Mouse (Mus musculus): ENCODE measurements at regions not wholly inside any gene's neighbourhood (a gene's known extent, or its start where the extent isn't known, plus 50 kb on each side); places are given as distances from the start of the nearest gene placed in this dataset.

DNA sequence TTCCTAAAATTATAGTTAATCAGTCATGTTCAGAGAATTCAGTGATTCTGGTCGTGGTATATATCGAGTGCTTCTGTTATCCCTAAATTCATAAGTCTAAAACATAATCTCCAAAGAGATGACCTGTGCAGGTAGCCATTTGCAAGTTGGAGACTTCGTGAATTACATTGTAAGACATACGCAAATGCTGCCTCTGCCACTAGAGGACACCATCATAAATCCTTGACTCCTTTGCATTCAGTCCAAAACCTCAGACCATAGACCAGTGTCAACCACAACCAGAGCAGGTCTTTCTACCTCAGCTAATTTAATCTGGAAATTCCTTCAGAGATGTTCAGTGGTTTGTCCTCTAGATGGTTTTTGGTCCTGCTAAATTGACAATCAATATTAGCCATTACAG lies 302.8 kb upstream of the Zic4 start:
- H3K9ac ChIP-seq (ENCODE audit: low read depth, low read length), result no peak overlapping the region
- H3K4me3 ChIP-seq (ENCODE audit: low read depth, low read length), result no peak overlapping the region
- H3K9me3 ChIP-seq (replicated peaks; ENCODE audit: control insufficient read depth, low read length), result no peaks in the 10 kb centered on the region
- H3K36me3 ChIP-seq (ENCODE audit: control insufficient read depth, insufficient read depth), result no peaks in the 10 kb centered on the region
- no peaks in the 10 kb centered on the region for H3K27me3 ChIP-seq (ENCODE audit: control insufficient read depth, insufficient read depth, low read depth, low read length)
- 49% methylated on average over 4 of the region's 4 CpGs for WGBS (ENCODE audit: insufficient replicate concordance)
- no peak overlapping the region for H3K4me2 ChIP-seq (ENCODE audit: low read depth, low read length)
- H3K27ac ChIP-seq (ENCODE audit: low read length), result no peak overlapping the region
- no peak for ATAC-seq (ENCODE audit: low read depth)
- no peaks in the 10 kb centered on the region for H3K4me1 ChIP-seq (ENCODE audit: control insufficient read depth, low read depth, low read length)

DNA sequence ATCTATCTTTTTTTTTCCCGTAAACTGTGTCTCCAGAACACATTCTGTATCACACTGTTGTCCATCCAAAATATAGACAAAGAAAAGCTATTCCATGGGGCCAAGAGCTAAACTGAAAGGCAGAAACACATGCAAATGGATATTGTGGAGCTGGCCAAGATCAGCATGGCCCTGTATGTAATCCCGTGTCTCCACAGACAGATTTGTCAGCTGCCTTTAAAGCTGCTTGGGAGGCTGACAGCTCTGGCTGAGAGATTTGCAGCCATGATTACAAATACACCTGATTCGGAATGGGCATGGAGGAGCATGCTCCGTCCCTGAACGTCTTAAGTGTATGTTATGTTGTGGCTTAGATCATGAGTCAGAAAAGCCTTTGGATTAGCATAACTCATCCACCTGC lies 292.7 kb upstream of the Zic4 start:
- Histone ChIP-seq H3K9me3 (replicated peaks; ENCODE audit: control insufficient read depth, low read length) (no peaks in the 10 kb centered on the region), H3K4me3 (ENCODE audit: low read depth, low read length) (no peak overlapping the region), H3K27me3 (ENCODE audit: control insufficient read depth, insufficient read depth, low read depth, low read length) (no peaks in the 10 kb centered on the region), H3K4me1 (ENCODE audit: control insufficient read depth, low read depth, low read length) (no peaks in the 10 kb centered on the region), H3K4me2 (ENCODE audit: low read depth, low read length) (no peak overlapping the region), H3K36me3 (ENCODE audit: control insufficient read depth, insufficient read depth) (no peaks in the 10 kb centered on the region), H3K9ac (ENCODE audit: low read depth, low read length) (no peak overlapping the region), H3K27ac (ENCODE audit: low read length) (no peak overlapping the region)
- no peak for ATAC-seq (ENCODE audit: low read depth)
- 67% methylated on average over 5 of the region's 5 CpGs for WGBS (ENCODE audit: insufficient replicate concordance)

- no peak for ATAC-seq (ENCODE audit: low read depth)
- H3K4me2 ChIP-seq (ENCODE audit: low read depth, low read length), result no peak overlapping the region
- no peaks in the 10 kb centered on the region for H3K4me1 ChIP-seq (ENCODE audit: control insufficient read depth, low read depth, low read length)
- H3K36me3 ChIP-seq (ENCODE audit: control insufficient read depth, insufficient read depth), result no peaks in the 10 kb centered on the region
- H3K9me3 ChIP-seq (replicated peaks; ENCODE audit: control insufficient read depth, low read length), result no peaks in the 10 kb centered on the region
- H3K9ac ChIP-seq (ENCODE audit: low read depth, low read length), result no peak overlapping the region
- no peak overlapping the region for H3K27ac ChIP-seq (ENCODE audit: low read length)
- H3K27me3 ChIP-seq (ENCODE audit: control insufficient read depth, insufficient read depth, low read depth, low read length), result no peaks in the 10 kb centered on the region
- WGBS (ENCODE audit: insufficient replicate concordance), result 48% methylated on average over 4 of the region's 4 CpGs
- no peak overlapping the region for H3K4me3 ChIP-seq (ENCODE audit: low read depth, low read length)
Observed at GRCm38 (mm10) chr9:91073366-91074174, 288.6 kb upstream of the Zic4 start.

DNA sequence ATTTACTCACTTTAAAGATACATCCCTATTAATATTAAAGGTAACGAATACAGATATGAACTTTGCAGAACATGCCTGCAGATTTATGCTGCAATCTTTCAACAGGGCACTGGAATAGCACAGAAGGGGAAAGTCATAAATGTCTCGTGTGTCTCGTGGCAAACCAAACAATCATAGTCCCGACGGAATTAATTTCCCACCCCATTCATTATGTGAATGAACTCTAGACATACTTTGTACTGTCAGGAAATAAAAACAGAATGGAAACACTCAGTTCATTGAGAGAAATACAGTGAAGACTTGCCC lies 288.1 kb upstream of the Zic4 start:
- H3K4me3 ChIP-seq (ENCODE audit: low read depth, low read length), result no peak overlapping the region
- H3K4me2 ChIP-seq (ENCODE audit: low read depth, low read length), result no peak overlapping the region
- H3K9me3 ChIP-seq (replicated peaks; ENCODE audit: control insufficient read depth, low read length), result no peaks in the 10 kb centered on the region
- H3K4me1 ChIP-seq (ENCODE audit: control insufficient read depth, low read depth, low read length), result no peaks in the 10 kb centered on the region
- H3K36me3 ChIP-seq (ENCODE audit: control insufficient read depth, insufficient read depth), result no peaks in the 10 kb centered on the region
- ATAC-seq (ENCODE audit: low read depth), result no peak
- WGBS (ENCODE audit: insufficient replicate concordance), result 55% methylated on average over 5 of the region's 5 CpGs
- H3K27ac ChIP-seq (ENCODE audit: low read length), result no peak overlapping the region
- H3K27me3 ChIP-seq (ENCODE audit: control insufficient read depth, insufficient read depth, low read depth, low read length), result no peaks in the 10 kb centered on the region
- no peak overlapping the region for H3K9ac ChIP-seq (ENCODE audit: low read depth, low read length)

- H3K4me2 ChIP-seq (ENCODE audit: low read depth, low read length), result no peak overlapping the region
- H3K9ac ChIP-seq (ENCODE audit: low read depth, low read length), result no peak overlapping the region
Observed at GRCm38 (mm10) chr9:91077490-91077889, 284.7 kb upstream of the Zic4 start.

GRCm38 (mm10) chr9:91083791-91084190 lies 278.4 kb upstream of the Zic4 start:
- ATAC-seq (ENCODE audit: low read depth), result no peak
- WGBS (ENCODE audit: insufficient replicate concordance), result 18% methylated on average over 1 of the region's 1 CpGs

More at GRCm38 (mm10) chr9:91077490-91077889, 284.7 kb upstream of the Zic4 start:
- H3K4me3 ChIP-seq (ENCODE audit: low read depth, low read length), result no peak overlapping the region
- H3K27me3 ChIP-seq (ENCODE audit: control insufficient read depth, insufficient read depth, low read depth, low read length), result no peaks in the 10 kb centered on the region
- ATAC-seq (ENCODE audit: low read depth), result no peak
- no peaks in the 10 kb centered on the region for H3K4me1 ChIP-seq (ENCODE audit: control insufficient read depth, low read depth, low read length)
- no peaks in the 10 kb centered on the region for H3K36me3 ChIP-seq (ENCODE audit: control insufficient read depth, insufficient read depth)
- 33% methylated on average over 1 of the region's 1 CpGs for WGBS (ENCODE audit: insufficient replicate concordance)
- H3K9me3 ChIP-seq (replicated peaks; ENCODE audit: control insufficient read depth, low read length), result no peaks in the 10 kb centered on the region
- H3K27ac ChIP-seq (ENCODE audit: low read length), result no peak overlapping the region

DNA sequence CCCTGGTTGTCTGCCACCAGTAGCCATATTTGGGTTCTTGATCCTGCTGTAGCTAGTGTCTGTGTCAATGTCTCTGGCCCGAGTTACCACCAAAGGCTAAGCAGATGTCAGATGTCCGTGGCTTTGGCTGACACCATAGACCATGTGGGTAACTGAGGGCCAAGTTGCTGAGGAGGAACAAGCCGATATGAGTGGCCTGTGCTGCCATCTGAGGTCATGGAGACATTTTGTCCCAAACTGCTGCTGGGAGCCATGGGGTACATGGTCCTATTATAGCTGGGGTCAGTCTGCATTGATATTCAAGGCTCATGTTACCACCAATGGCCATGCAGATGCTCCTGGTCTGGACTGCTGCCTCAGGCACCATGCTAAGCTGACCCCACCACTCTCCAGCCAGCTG lies 276.3 kb upstream of the Zic4 start:
- ATAC-seq (ENCODE audit: low read depth), result no peak

More at GRCm38 (mm10) chr9:91083791-91084190, 278.4 kb upstream of the Zic4 start:
- H3K27me3 ChIP-seq (ENCODE audit: control insufficient read depth, insufficient read depth, low read depth, low read length), result no peaks in the 10 kb centered on the region
- H3K36me3 ChIP-seq (ENCODE audit: control insufficient read depth, insufficient read depth), result no peaks in the 10 kb centered on the region
- no peak overlapping the region for H3K9ac ChIP-seq (ENCODE audit: low read depth, low read length)
- no peak overlapping the region for H3K27ac ChIP-seq (ENCODE audit: low read length)
- no peak overlapping the region for H3K4me2 ChIP-seq (ENCODE audit: low read depth, low read length)
- no peaks in the 10 kb centered on the region for H3K9me3 ChIP-seq (replicated peaks; ENCODE audit: control insufficient read depth, low read length)
- H3K4me1 ChIP-seq (ENCODE audit: control insufficient read depth, low read depth, low read length), result no peaks in the 10 kb centered on the region
- no peak overlapping the region for H3K4me3 ChIP-seq (ENCODE audit: low read depth, low read length)

DNA sequence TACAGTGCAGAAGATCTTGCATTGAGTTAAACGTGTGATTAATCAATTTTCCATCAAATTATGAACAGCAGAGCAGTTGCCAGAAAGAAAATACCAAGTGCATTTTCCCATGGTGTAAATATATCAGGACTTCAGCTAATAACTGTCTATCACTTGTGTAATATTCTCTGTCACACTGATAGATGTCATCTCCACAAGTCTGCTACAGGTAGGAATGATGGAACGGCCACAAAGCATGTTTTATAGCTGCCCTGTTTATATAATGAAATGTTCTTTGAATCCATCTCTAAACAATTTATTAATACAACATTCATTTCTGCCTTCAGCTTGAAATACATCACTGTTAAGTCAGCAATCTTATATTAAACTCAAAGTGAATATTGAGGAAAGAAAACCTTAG lies 272.9 kb upstream of the Zic4 start:
- Histone ChIP-seq H3K27me3 (ENCODE audit: control insufficient read depth, insufficient read depth, low read depth, low read length) (no peaks in the 10 kb centered on the region), H3K9me3 (replicated peaks; ENCODE audit: control insufficient read depth, low read length) (no peaks in the 10 kb centered on the region), H3K4me3 (ENCODE audit: low read depth, low read length) (no peak overlapping the region), H3K4me2 (ENCODE audit: low read depth, low read length) (no peak overlapping the region), H3K36me3 (ENCODE audit: control insufficient read depth, insufficient read depth) (no peaks in the 10 kb centered on the region), H3K9ac (ENCODE audit: low read depth, low read length) (no peak overlapping the region), H3K4me1 (ENCODE audit: control insufficient read depth, low read depth, low read length) (no peaks in the 10 kb centered on the region), H3K27ac (ENCODE audit: low read length) (no peak overlapping the region)
- WGBS (ENCODE audit: insufficient replicate concordance), result 33% methylated on average over 2 of the region's 2 CpGs
- no peak for ATAC-seq (ENCODE audit: low read depth)

More for the DNA sequence above, 276.3 kb upstream of the Zic4 start:
- no peaks in the 10 kb centered on the region for H3K9me3 ChIP-seq (replicated peaks; ENCODE audit: control insufficient read depth, low read length)
- no peaks in the 10 kb centered on the region for H3K4me1 ChIP-seq (ENCODE audit: control insufficient read depth, low read depth, low read length)
- no peaks in the 10 kb centered on the region for H3K36me3 ChIP-seq (ENCODE audit: control insufficient read depth, insufficient read depth)
- WGBS (ENCODE audit: insufficient replicate concordance), result 43% methylated on average over 3 of the region's 3 CpGs
- no peaks in the 10 kb centered on the region for H3K27me3 ChIP-seq (ENCODE audit: control insufficient read depth, insufficient read depth, low read depth, low read length)
- no peak overlapping the region for H3K9ac ChIP-seq (ENCODE audit: low read depth, low read length)
- no peak overlapping the region for H3K4me2 ChIP-seq (ENCODE audit: low read depth, low read length)
- H3K27ac ChIP-seq (ENCODE audit: low read length), result no peak overlapping the region
- no peak overlapping the region for H3K4me3 ChIP-seq (ENCODE audit: low read depth, low read length)

GRCm38 (mm10) chr9:91091421-91092050 lies 270.7 kb upstream of the Zic4 start:
- no peaks in the 10 kb centered on the region for H3K27me3 ChIP-seq (ENCODE audit: control insufficient read depth, insufficient read depth, low read depth, low read length)
- ATAC-seq (ENCODE audit: low read depth), result no peak
- no peaks in the 10 kb centered on the region for H3K36me3 ChIP-seq (ENCODE audit: control insufficient read depth, insufficient read depth)
- no peak overlapping the region for H3K4me3 ChIP-seq (ENCODE audit: low read depth, low read length)
- no peaks in the 10 kb centered on the region for H3K4me1 ChIP-seq (ENCODE audit: control insufficient read depth, low read depth, low read length)
- H3K9ac ChIP-seq (ENCODE audit: low read depth, low read length), result no peak overlapping the region
- no peak overlapping the region for H3K4me2 ChIP-seq (ENCODE audit: low read depth, low read length)
- no peak overlapping the region for H3K27ac ChIP-seq (ENCODE audit: low read length)
- no peaks in the 10 kb centered on the region for H3K9me3 ChIP-seq (replicated peaks; ENCODE audit: control insufficient read depth, low read length)
- 69% methylated on average over 1 of the region's 1 CpGs for WGBS (ENCODE audit: insufficient replicate concordance)

Measured in liver, embryonic 16.5 days (tissue).